11 mouse cellular contexts compared by ENCODE assay signal in genomic region chr2:25305587-25306359, GRCm38 (mm10). TPM values are rescaled to one million over a fixed set of nuclear protein-coding genes. Genes with fewer than 3 reads are reported as not detected.
DNase-seq lines count a peak whose midpoint lies in the region; ATAC-seq and TF ChIP-seq lines count a peak whose summit lies in the region.
"Had no signal": no experiment of that assay in that cellular context is flagged by ENCODE, and none has a peak within 500 bp of the region (broad histone marks: within the 10 kb centered on the region; RNA-seq: fewer than 3 reads in every experiment).

No protein-coding gene starts in this region.

- no peaks in the 10 kb centered on the region for H3K36me3 ChIP-seq in heart, embryonic 13.5 days
- no peaks in the 10 kb centered on the region for H3K36me3 ChIP-seq in hindbrain, embryonic 11.5 days (ENCODE audit: control insufficient read depth, insufficient read depth, low read length)
- H3K36me3 ChIP-seq in midbrain, embryonic 12.5 days = no peaks in the 10 kb centered on the region

- H3K4me1 ChIP-seq in heart, embryonic 13.5 days = peaks cover 10% of the 10 kb centered on the region
- 0 out of 2 replicates have a peak, but pooled peaks cover 2% of the 10 kb centered on the region for H3K4me1 ChIP-seq in bone marrow macrophage, adult 2 months (ENCODE audit: control insufficient read depth, insufficient read depth, low read length)
- peaks cover 3% of the 10 kb centered on the region; the same call in 1 of the 2 replicates for H3K4me1 ChIP-seq in hindbrain, embryonic 11.5 days (replicated peaks; ENCODE audit: control insufficient read depth, insufficient read depth, low read length)
- H3K4me1 ChIP-seq in midbrain, embryonic 12.5 days = peaks cover 13% of the 10 kb centered on the region

- no peaks in the 10 kb centered on the region for H3K9me3 ChIP-seq in heart, embryonic 13.5 days
- no peaks in the 10 kb centered on the region for H3K9me3 ChIP-seq in hindbrain, embryonic 11.5 days (ENCODE audit: control insufficient read depth, low read length)
- no peaks in the 10 kb centered on the region for H3K9me3 ChIP-seq in midbrain, embryonic 12.5 days

- no peak for TF ChIP-seq POLR2A in bone marrow macrophage, adult 2 months (IDR thresholded peaks at IDR 0.05; ENCODE audit: borderline replicate concordance, low read depth, low read length)

- peaks cover 96% of the 10 kb centered on the region for H3K27me3 ChIP-seq in heart, embryonic 13.5 days (replicated peaks)
- peaks cover 29% of the 10 kb centered on the region for H3K27me3 ChIP-seq in hindbrain, embryonic 11.5 days (ENCODE audit: control insufficient read depth, insufficient read depth, low read length)
- peaks cover 68% of the 10 kb centered on the region for H3K27me3 ChIP-seq in midbrain, embryonic 12.5 days

- TF ChIP-seq CTCF in bone marrow macrophage, adult 2 months (IDR thresholded peaks at IDR 0.05; ENCODE audit: low read depth, low read length) = no peak

- intact Hi-C loops in heart, postnatal 14 days (cut with DNase I) = no loop called here

- WGBS in heart, embryonic 13.5 days = 47% methylated on average over 14 of the region's 14 CpGs
- WGBS in hindbrain, embryonic 11.5 days = 51% methylated on average over 14 of the region's 14 CpGs
- WGBS in midbrain, embryonic 12.5 days = 49% methylated on average over 14 of the region's 14 CpGs

- H3K27ac ChIP-seq in heart, embryonic 13.5 days (replicated peaks) = no peak overlapping the region
- no peak overlapping the region for H3K27ac ChIP-seq in bone marrow macrophage, adult 2 months (ENCODE audit: insufficient read depth, low read depth, low read length)
- H3K27ac ChIP-seq in hindbrain, embryonic 11.5 days (ENCODE audit: low read depth, low read length) = no peak overlapping the region
- peak overlapping the region; percentile 39; the same call in 1 of the 2 replicates for H3K27ac ChIP-seq in midbrain, embryonic 12.5 days (replicated peaks)

- no peak for DNase-seq in heart, postnatal 14 days
- DNase-seq in hindbrain, embryonic 11.5 days (ENCODE audit: low spot score) = no peak
- DNase-seq in thymus, postnatal 0 days (ENCODE audit: low spot score) = no peak
- no peak for DNase-seq in gastrocnemius, postnatal 25 days
- no peak for DNase-seq in embryo, embryonic 11 days

- H3K9ac ChIP-seq in heart, embryonic 13.5 days = peak overlapping the region; percentile 67
- no peak overlapping the region for H3K9ac ChIP-seq in hindbrain, embryonic 11.5 days (ENCODE audit: low read depth, low read length)
- peak overlapping the region; percentile 49 for H3K9ac ChIP-seq in midbrain, embryonic 12.5 days (replicated peaks)

- H3K4me3 ChIP-seq in heart, embryonic 13.5 days = peak overlapping the region; percentile 54
- peak overlapping the region; percentile 59 for H3K4me3 ChIP-seq in bone marrow macrophage, adult 2 months (ENCODE audit: insufficient read depth, low read length)
- peak overlapping the region; percentile 36 for H3K4me3 ChIP-seq in hindbrain, embryonic 11.5 days (ENCODE audit: low read depth, low read length)
- peak overlapping the region; percentile 45 for H3K4me3 ChIP-seq in midbrain, embryonic 12.5 days

- no peak for ATAC-seq in heart, embryonic 13.5 days (ENCODE audit: extremely low read depth, insufficient number of reproducible peaks, low FRiP score, low TSS enrichment)
- ATAC-seq in hindbrain, embryonic 11.5 days (ENCODE audit: low FRiP score) = no peak
- ATAC-seq in midbrain, embryonic 12.5 days (ENCODE audit: low FRiP score, low read depth) = no peak; the same call in 1 of the 2 replicates

- H3K4me2 ChIP-seq in heart, embryonic 13.5 days = peak overlapping the region; percentile 80
- peak overlapping the region; percentile 63 for H3K4me2 ChIP-seq in hindbrain, embryonic 11.5 days (replicated peaks; ENCODE audit: low read depth, low read length)
- peak overlapping the region; percentile 81 for H3K4me2 ChIP-seq in midbrain, embryonic 12.5 days (replicated peaks)

RNA-seq across cellular contexts. Expression of gene Grin1, which starts 13.2 kb away (rescaled TPM):
- polyA plus RNA-seq in heart, embryonic 13.5 days (2015; fragmentation: Nextera tagmentation; extraction: Ambion mirVana) = 0.09 and 0.16 TPM in 2 replicates
- not detected for total RNA-seq in heart, postnatal 14 days (2021)
- polyA plus RNA-seq in bone marrow macrophage, adult 2 months (2012; ENCODE audit: insufficient read depth, insufficient read length, missing spikeins) = 0.79 TPM in 1 of 2 replicates, not detected in the other
- 3.6 and 3.9 TPM in 2 replicates for polyA plus RNA-seq in hindbrain, embryonic 11.5 days (2014; fragmentation: Nextera tagmentation; extraction: Ambion mirVana)
- 6.1 and 8.2 TPM in 2 replicates for polyA plus RNA-seq in midbrain, embryonic 12.5 days (2016; fragmentation: Nextera tagmentation; extraction: Ambion mirVana)
- polyA plus RNA-seq in thymus, postnatal 0 days (2015; fragmentation: Nextera tagmentation; extraction: Ambion mirVana) = 0.12 and 0.21 TPM in 2 replicates
- total RNA-seq in gastrocnemius, postnatal 25 days (2021) = under 1 TPM in 1 of 2 experiments, not detected in 1; 0.08 TPM
- total RNA-seq: megakaryocyte-erythroid progenitor cell, adult 5-6 weeks had no signal
- polyA plus RNA-seq: erythroblast, embryonic 14.5 days had no signal

RNA-seq across cellular contexts. Expression of gene Lrrc26, which starts 16.1 kb away (rescaled TPM):
- not detected in 2 replicates for polyA plus RNA-seq in heart, embryonic 13.5 days (2015; fragmentation: Nextera tagmentation; extraction: Ambion mirVana)
- total RNA-seq in heart, postnatal 14 days (2021) = under 1 TPM in 1 of 2 experiments, not detected in 1; 0.55 TPM
- not detected in 2 replicates for polyA plus RNA-seq in bone marrow macrophage, adult 2 months (2012; ENCODE audit: insufficient read depth, insufficient read length, missing spikeins)
- not detected in 2 replicates for polyA plus RNA-seq in hindbrain, embryonic 11.5 days (2014; fragmentation: Nextera tagmentation; extraction: Ambion mirVana)
- polyA plus RNA-seq in midbrain, embryonic 12.5 days (2016; fragmentation: Nextera tagmentation; extraction: Ambion mirVana) = not detected in 2 replicates
- 1.4 and 3.6 TPM in 2 replicates for polyA plus RNA-seq in thymus, postnatal 0 days (2015; fragmentation: Nextera tagmentation; extraction: Ambion mirVana)
- total RNA-seq in gastrocnemius, postnatal 25 days (2021) = not detected
- total RNA-seq: adrenal gland, postnatal 10 days; megakaryocyte-erythroid progenitor cell, adult 5-6 weeks had no signal
- polyA plus RNA-seq: erythroblast, embryonic 14.5 days had no signal

RNA-seq across cellular contexts. Expression of gene Tmem210, which starts 17.8 kb away (rescaled TPM):
- not detected in 2 replicates for polyA plus RNA-seq in heart, embryonic 13.5 days (2015; fragmentation: Nextera tagmentation; extraction: Ambion mirVana)
- total RNA-seq in heart, postnatal 14 days (2021) = not detected
- polyA plus RNA-seq in bone marrow macrophage, adult 2 months (2012; ENCODE audit: insufficient read depth, insufficient read length, missing spikeins) = not detected in 2 replicates
- not detected in 2 replicates for polyA plus RNA-seq in hindbrain, embryonic 11.5 days (2014; fragmentation: Nextera tagmentation; extraction: Ambion mirVana)
- polyA plus RNA-seq in midbrain, embryonic 12.5 days (2016; fragmentation: Nextera tagmentation; extraction: Ambion mirVana) = not detected in 2 replicates
- not detected in 2 replicates for polyA plus RNA-seq in thymus, postnatal 0 days (2015; fragmentation: Nextera tagmentation; extraction: Ambion mirVana)
- not detected for total RNA-seq in gastrocnemius, postnatal 25 days (2021)
- total RNA-seq: adrenal gland, postnatal 10 days; megakaryocyte-erythroid progenitor cell, adult 5-6 weeks had no signal
- polyA plus RNA-seq: erythroblast, embryonic 14.5 days had no signal

RNA-seq across cellular contexts. Expression of gene Man1b1, which starts 26.4 kb away (rescaled TPM):
- polyA plus RNA-seq in heart, embryonic 13.5 days (2015; fragmentation: Nextera tagmentation; extraction: Ambion mirVana) = 28.4 and 31.3 TPM in 2 replicates
- 10 to 100 TPM; 22.1 to 22.2 TPM for total RNA-seq in heart, postnatal 14 days (2021)
- polyA plus RNA-seq in bone marrow macrophage, adult 2 months (2012; ENCODE audit: insufficient read depth, insufficient read length, missing spikeins) = 36.1 and 43.5 TPM in 2 replicates
- 86.7 and 133 TPM in 2 replicates for polyA plus RNA-seq in hindbrain, embryonic 11.5 days (2014; fragmentation: Nextera tagmentation; extraction: Ambion mirVana)
- polyA plus RNA-seq in midbrain, embryonic 12.5 days (2016; fragmentation: Nextera tagmentation; extraction: Ambion mirVana) = 72.2 and 72.9 TPM in 2 replicates
- 37.1 and 40.7 TPM in 2 replicates for polyA plus RNA-seq in thymus, postnatal 0 days (2015; fragmentation: Nextera tagmentation; extraction: Ambion mirVana)
- total RNA-seq in gastrocnemius, postnatal 25 days (2021) = 10 to 100 TPM; 11.9 to 15.4 TPM

RNA-seq across cellular contexts. Expression of gene Anapc2, which starts 33.5 kb away (rescaled TPM):
- 77.3 and 82.5 TPM in 2 replicates for polyA plus RNA-seq in heart, embryonic 13.5 days (2015; fragmentation: Nextera tagmentation; extraction: Ambion mirVana)
- 10 to 100 TPM; 44.0 to 44.1 TPM for total RNA-seq in heart, postnatal 14 days (2021)
- polyA plus RNA-seq in bone marrow macrophage, adult 2 months (2012; ENCODE audit: insufficient read depth, insufficient read length, missing spikeins) = 84.0 and 89.6 TPM in 2 replicates
- polyA plus RNA-seq in hindbrain, embryonic 11.5 days (2014; fragmentation: Nextera tagmentation; extraction: Ambion mirVana) = 107 and 110 TPM in 2 replicates
- polyA plus RNA-seq in midbrain, embryonic 12.5 days (2016; fragmentation: Nextera tagmentation; extraction: Ambion mirVana) = 143 and 144 TPM in 2 replicates
- 71.5 and 80.6 TPM in 2 replicates for polyA plus RNA-seq in thymus, postnatal 0 days (2015; fragmentation: Nextera tagmentation; extraction: Ambion mirVana)
- 10 to 100 TPM; 27.0 to 27.3 TPM for total RNA-seq in gastrocnemius, postnatal 25 days (2021)
